Mouse (Mus musculus): Measurements from ENCODE around the gene Fbxl17.

The Fbxl17 gene

DNA sequence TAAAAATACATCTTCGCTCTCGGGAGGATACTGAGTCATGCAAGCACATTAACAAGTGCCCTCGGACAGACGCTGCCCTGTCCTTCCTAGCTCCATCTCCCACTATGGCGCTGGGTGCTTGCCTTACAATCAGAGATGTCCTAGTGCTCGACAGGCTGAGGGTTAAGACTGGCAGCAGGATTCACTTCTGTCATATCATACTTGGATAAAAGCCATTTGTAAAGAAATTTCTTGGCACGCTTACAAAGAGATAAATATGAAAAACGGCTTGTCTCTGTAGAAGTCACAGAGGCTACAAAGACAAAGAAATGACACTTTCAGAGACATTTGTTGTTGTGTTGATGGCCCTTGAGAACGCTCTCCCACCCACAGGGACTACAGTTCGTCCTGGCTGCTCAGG lies 412.6 kb downstream of the Fbxl17 start:
- no peak for DNase-seq

DNA sequence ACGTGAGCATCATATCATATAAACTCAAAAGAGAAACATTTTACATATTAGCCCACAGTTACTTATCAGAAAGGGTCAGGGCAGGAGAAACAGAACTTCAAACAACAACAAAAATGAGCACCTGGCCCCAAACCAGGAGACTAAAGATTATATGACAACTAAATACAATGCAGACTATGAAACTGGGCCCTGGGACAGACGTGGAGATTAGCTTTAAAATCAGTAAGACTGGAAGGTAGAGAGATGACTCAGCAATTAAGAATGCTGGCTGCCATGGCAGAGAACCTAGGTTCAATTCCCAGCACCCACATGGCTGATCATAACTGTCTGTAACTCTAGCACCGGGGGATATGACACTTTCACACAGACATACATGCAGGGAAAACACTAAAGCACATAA lies 413.3 kb downstream of the Fbxl17 start:
- DNase-seq: no peak

- no peak for DNase-seq
Observed at GRCm38 (mm10) chr17:63085227-63085626, 414.6 kb downstream of the Fbxl17 start.

GRCm38 (mm10) chr17:63079087-63079486 lies 420.7 kb downstream of the Fbxl17 start:
- DNase-seq: no peak

GRCm38 (mm10) chr17:63077509-63077908 lies 422.3 kb downstream of the Fbxl17 start:
- no peak for DNase-seq

GRCm38 (mm10) chr17:63076661-63077060 lies 423.2 kb downstream of the Fbxl17 start:
- no peak for DNase-seq

- DNase-seq: no peak
Observed at GRCm38 (mm10) chr17:63076037-63076426, 423.8 kb downstream of the Fbxl17 start.

DNA sequence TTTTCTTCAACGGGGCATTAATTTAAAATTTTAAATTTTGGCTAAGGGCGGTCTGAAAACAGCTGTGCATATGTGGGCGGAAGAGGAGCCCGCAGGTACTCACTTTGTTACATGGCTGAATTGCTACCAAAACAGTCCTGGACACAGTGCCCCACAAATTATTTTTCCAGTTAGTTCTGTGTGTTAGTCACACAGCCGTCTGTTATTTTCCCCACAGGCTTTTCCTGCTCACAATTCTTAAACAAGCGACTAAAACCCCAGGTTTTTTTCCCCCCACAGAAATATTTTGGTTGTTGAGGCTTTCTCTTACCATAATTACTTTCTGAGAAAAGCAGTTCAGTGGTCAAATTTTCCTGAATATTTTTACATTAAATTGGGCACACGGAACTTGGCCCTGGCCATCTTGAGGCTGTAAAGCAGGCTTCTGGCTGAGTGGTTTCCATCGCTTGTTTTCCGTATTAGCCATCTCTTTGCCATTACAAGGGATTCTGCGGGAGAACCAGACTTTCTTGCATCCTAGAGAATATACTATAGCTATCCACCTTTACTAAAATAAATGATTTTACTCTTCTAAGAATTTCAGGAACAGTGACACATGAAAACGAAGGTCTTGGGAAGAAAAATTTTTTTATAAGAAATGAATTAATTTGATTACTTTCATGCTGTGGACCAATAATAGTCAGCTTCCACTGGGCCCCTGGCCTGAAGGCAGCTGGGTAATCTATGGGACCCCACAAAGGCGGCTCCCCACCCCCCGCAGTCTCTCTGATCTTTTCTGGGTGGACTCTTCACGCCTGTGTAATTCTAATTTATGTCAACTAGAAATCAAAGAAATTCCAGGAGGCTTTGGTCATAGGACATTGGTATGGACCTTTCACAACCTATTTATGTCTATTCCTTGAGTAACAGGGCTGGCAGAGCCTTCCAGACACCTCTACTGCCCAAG lies 424.5 kb downstream of the Fbxl17 start:
- DNase-seq: no peak

- no peak for DNase-seq
Observed at GRCm38 (mm10) chr17:63073342-63073741, 426.5 kb downstream of the Fbxl17 start.

DNA sequence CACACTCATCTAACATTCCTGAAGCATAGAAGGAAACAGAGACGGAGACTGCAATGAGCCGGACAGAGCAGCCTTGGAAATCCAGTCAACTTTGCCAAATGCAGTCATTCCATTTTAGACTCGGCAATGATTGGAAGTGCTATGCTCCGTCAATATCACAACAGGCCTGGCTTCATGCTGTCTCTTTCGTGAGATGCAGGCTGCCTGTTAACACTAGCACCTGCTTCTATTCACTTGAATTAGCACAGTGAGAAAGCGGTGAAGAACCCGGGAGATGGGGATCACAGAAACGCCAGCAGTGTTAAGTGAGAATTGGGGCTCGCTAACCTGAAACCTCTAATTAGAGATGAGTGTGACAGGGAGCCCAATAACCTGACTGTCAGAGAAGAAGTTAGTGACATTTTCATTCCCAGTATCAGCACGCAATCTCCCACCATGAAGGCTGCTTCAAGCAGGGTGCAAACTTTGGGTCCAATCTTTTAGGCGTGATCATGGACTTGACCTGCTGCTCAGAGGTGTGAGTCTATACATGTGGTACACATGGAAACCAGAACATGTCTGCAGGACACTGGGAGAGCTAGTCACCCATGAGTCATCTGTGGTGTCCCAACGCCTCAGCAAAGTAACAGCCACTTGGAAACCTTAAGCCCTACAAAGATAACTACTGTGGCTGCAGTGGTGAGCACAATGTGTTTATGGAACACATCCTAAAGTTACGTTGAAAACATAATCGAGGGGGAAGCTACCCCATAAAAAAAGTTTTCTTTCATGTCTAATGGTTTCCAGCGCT lies 428.5 kb downstream of the Fbxl17 start:
- DNase-seq: no peak

- no peak for DNase-seq
Observed at GRCm38 (mm10) chr17:63070161-63070761, 429.6 kb downstream of the Fbxl17 start.

- peak; percentile 10 for DNase-seq
Observed at GRCm38 (mm10) chr17:63062785-63063184, 437.0 kb downstream of the Fbxl17 start.

DNA sequence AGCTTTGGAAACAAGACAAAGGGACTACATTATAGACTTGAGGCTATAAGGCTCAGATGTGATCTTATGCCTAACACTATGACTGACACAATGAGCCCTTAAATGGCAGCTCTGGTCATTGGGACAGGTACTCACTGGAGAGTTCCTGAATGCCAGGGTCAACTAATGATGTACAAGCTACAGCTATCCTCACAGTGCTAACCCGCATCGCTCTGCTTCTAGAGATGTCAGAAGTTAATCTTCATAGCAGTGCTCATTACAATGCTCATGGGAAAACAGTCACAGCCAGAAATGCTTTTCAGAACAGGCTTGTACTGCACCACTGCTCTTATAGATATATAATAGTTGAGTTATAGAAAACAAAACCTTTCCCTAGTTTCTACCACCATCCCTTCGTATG lies 438.0 kb downstream of the Fbxl17 start:
- DNase-seq: no peak

GRCm38 (mm10) chr17:63060814-63061213 lies 439.0 kb downstream of the Fbxl17 start:
- DNase-seq: no peak

DNA sequence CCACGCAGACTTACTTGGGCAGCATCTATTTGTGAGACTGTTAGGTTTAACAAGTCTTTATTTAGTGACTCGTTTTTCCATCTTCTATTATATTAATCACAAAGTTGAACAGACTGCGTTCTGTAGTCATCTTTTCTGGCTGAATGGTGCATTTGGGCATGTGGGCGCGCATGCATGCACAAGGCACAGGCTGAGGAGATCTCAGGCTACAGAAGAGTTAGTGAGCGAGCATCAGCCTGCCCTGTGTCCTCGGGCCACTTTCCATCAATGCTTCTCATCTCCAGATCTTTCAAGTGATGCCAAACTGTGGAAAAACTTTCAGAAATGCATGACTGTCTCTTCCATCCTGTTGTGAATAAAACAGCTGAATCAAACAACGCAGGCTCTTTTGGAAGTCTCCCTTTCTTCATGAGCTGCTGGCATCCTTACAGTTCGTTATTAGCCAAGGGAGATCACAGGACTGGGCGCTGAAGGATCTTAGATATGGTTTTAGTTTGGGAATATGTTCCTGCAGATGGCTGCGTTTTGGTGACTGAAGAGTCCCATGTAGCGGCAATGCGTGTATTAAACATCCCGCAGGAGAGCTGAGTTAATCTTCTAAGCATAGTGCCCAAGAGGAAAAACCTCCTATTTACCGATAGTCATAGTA lies 442.0 kb downstream of the Fbxl17 start:
- no peak for DNase-seq

DNA sequence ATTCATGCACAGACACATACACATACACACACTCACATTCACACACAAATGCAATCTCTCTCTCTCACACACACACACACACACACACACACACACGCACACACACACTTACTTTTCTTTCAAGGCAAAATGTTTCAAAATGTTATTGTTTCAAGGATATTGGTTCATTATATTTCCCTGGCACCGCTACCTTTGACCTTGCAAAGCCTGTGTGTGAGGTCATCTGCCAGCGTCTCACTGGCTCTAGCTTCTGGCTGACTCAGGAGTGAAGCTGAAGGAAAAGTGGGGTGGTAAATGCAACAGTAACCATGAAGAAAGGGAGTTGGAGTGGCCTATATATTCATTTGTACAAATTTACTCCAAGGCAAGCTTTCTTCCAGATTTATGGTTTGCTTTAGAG lies 442.8 kb downstream of the Fbxl17 start:
- no peak for DNase-seq

GRCm38 (mm10) chr17:63053311-63053710 lies 446.5 kb downstream of the Fbxl17 start:
- DNase-seq: no peak

GRCm38 (mm10) chr17:63046401-63046800 lies 453.4 kb downstream of the Fbxl17 start:
- no peak for DNase-seq

DNA sequence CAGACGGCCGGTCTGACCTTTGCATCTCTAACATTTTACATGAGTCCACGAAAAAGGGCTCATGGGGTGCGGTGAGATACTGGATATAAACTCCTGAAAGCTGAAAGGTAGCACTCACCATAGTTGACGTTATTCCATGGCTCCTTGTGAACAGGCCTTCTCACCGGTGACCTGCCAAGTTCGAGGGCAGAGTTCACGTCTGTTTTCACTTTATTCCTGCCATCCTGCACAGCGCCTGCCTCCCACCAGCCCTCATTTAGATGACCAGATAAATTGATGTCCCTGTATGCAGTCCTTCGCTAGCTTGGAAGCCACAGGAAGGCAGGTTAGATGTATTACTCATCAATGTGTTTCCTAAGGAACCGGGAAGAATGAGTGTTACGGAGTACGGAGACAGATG lies 454.5 kb downstream of the Fbxl17 start:
- DNase-seq: no peak

DNA sequence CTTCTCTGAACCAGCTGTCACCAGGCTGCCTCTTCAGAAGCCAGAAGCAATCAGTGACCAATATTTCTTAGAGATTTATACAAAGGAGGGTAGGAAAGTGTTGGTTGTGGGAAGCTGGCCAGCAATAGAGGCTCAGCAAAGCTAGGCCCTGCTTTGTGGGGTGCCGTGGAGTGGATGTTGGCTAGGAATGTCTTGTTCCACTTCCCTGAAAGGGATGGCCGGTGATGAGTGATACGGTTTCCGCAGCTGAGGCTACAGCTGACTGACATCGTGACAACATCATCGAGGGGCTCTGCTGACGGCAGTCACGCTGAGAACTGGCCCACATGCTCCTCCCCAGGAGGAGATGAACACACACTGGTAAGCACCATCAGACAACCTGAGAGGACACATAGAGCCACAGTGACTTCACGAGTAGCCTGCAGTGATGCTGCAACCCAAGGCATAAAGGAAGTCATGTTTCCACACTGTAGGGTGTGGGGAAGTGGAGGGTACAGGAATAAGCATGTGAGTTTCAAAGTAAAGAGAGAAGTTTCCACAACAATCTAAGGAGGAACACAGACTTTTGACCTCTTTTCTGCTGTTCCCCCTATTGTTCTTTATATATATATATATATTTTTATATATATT lies 456.7 kb downstream of the Fbxl17 start:
- DNase-seq: no peak

DNA sequence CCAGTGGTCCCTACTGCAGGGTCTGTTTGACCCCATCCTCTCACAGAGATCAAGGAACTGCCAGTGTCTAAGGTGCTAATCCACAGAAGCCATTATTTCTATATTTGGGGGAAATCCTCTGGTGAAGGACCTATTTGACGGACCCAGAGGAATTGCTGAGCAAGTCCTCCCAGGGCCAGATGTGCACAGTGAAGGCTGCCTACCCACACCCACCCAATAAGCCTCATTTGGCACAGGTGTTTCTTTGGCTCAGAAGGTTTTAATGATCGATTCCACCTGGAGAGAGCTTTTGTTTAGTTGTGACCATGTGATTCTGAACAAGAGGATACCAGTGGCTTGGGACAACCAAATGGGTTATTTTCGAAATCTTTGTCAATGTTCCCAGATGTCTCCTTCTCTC lies 462.3 kb downstream of the Fbxl17 start:
- DNase-seq: no peak

- no peak for DNase-seq
Observed at GRCm38 (mm10) chr17:63033141-63033540, 466.7 kb downstream of the Fbxl17 start.

- no peak for DNase-seq
Observed at GRCm38 (mm10) chr17:63029105-63029504, 470.7 kb downstream of the Fbxl17 start.

Data from kidney, postnatal 14 days (tissue).